Mouse (Mus musculus): ENCODE results near the gene Coro2a.
A peak's percentile ranks its signal among the peaks of the same experiment; 100 is the strongest.

The Coro2a gene

DNA sequence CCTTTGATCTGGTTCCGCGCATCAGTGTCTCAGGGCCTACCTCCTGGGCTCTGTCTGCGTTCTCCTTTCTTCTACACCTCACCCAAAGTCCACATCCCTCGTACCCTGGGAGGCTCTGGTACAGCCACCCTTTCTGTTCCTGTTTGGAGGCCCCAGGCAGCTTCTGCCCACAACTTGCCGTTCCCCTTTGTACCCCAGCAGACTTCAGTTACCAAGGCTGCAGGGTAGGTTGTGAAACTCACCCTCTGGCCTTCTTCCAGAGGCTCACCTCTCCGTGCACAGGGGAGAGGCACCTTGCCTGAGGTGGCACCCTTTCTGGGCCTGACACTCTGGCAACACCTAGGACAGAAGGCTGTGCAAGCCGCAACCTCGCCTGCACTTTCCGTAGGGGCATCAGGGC is 46.2 kb downstream of the Coro2a start:
- DNase-seq: no peak

DNA sequence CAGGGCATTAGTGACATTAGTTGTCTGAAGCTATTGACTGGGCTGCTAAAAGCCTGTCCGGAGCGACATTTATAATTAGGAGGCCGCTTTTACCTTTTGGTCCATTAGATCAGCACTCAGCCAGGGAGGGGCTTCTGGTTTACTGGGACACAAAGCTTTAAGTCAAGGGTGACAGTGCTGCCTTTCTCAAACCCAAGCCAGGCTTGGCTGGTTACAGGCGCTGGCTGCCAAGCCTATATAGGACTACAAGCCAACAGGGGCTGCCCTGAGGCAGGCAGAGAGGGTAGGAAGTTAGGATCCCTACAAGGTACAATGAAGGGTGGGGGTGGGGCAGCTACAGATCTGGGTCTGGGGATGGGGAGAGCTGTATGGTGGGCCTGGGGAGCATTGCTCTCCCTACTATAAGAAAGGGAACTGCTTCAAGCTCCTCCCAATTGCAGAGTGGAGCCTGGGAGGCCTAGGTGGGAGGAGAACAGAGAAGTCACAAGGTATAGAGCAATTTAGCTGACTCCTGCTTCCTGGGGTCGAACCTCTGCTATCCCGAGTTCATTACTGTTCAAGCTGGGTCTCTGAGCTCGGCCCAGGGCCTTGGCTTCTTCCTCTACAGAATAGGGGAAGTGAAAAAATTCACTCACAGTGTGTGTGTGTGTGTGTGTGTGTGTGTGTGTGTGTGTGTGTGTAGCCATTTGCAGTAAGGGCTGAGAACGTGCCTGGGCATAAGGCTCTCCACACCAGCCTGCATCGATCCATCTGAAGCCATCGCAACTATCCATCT is 47.5 kb downstream of the Coro2a start:
- DNase-seq: peak; percentile 58

DNA sequence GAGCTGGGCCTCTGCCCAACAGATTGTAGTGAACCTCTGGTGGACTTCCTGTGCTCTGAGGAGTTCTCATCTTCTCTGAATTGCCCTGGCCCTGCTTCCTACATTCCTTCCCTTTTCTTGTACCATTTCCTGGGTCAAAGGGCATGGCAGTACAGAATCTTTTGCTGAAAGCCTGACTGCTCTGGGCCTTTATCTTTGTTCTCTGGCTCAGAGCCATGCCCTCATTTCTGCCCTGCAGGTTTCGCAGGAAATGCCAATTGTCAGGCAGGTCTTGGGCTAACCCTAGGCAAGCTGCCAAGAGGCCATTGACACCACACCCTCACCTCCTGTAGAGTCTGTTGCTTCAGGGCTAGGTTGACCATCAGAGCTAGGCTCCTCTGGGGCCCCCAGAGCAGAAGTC is 48.1 kb downstream of the Coro2a start:
- peak; percentile 96 for DNase-seq

DNA sequence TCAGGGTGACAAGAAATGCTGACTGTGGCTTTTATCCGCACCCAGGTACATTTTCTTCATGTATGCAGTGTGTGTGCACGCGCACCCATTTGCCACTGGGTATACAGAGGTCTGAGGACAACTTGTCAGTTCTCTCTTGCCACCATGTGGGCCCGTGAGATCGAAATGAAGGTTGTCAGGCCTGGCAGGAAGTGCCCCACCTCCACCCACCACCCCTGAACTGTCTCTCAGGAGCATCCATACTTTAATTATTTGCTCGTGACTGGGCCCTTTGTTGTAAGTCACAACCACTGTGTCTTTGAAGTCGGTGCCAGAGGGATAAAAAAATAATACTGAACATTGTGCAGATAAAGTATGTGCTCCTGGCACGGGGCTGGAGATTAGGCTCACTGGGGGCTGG is 51.6 kb downstream of the Coro2a start:
- no peak for DNase-seq

DNA sequence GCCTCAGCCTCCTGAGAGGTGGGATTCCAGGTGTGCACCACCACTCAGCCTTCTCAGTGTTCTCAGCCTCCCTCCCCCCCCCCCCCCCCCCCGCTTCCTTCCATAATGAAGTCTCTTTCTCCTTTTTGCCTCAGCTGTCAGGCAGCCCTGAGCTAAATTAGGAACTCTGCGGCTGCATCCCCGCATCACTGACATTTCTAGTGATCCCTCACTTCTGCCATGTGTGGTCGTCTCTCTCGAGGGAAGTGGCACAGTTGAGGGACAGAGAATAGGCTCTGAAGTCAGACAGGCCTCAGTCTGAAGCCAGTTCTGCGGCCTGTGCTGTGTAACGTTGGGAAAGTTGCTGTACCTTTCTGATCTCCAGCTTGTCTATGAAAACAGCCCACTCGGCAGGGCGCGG is 52.0 kb downstream of the Coro2a start:
- no peak for DNase-seq

DNA sequence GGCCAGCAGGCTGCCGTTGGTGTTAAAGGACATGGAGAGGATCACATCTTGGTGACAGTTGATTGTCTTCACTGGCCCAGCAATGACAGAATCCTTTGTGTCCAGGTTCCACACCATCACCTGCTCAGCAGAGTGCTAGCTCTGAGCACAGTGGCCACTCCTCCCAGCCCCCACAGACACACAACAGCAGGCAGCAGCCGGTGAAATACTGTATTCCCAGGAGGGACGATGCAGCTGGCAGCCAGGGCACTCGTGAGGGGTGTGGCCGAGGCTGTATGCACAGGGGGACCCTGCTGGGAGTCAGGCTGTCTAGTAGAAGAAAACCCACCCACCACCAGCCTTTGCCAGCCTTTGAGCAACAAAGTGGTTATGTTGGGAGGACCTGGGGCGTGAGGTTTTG is 55.3 kb downstream of the Coro2a start:
- no peak for DNase-seq

DNA sequence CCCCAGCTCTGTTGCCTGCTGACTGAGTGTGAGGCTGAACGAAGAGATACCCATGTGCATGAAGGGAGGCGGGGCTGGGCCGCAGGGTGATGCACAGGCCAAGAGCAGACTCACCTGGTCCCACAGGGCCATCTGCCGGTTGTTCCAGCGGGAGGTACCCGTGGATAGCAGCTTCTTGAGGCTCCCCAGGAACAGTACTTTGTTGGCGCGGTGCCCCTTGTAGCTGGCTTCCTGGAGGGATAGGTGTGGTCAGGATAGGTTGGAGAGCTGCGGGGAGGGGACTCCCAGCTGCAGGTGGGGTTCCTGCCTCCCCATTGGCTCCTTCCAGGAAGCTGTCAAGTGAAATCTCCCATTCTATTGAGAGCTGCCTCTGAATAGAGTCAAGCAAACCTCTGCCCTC is 56.5 kb downstream of the Coro2a start:
- DNase-seq: peak; percentile 59

DNA sequence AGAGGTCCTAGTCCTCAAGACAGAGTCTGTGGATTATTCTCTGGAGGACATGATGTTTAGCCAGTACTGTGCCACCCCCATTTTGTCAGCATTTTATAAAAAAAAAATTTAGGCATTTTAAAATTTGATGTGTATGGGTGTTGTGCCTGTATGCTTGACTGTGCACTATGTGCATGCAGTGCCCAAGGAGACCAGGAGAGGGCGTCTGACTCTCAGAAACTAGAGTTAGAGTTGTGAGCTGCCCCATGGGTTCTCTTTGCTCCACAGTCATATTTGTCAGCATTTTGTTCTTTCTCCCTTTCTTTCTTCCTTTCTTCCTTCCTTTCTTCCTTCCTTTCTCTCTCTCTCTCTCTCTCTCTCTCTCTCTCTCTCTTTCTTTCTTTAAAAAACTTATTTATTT is 57.7 kb downstream of the Coro2a start:
- DNase-seq: no peak

DNA sequence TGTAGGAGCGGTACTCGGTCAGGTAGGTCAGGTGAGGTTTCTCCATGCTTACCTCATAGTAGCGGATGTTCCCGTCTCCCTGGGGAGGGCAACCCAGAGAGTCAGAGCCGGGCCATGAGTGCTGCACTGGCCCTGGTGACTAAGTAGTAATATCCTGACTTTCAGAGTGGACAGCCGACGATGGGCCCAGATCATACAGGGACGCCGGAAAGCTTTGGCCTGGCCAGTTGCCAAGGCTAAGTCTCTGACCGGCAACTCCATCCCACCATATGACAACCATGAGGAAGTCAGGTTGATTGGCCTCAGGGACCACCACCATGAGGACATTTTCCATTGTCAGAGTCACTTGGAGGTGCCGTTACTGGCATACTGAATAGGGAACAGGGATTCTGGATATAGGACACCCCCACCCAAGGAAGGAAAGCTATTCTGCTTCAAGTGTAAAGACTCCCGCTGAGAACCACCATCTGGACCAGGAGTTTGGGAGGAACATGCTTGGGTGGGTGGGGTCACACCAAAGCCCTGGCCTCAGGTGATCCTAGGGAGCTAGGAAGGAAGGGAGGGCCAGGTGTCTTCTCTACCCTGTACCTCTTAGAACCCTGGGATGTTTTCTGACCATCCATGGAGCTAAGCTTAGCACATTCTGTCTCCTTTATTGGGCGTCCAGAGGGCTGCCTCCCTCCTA is 58.5 kb downstream of the Coro2a start:
- peak; percentile 52 for DNase-seq

DNA sequence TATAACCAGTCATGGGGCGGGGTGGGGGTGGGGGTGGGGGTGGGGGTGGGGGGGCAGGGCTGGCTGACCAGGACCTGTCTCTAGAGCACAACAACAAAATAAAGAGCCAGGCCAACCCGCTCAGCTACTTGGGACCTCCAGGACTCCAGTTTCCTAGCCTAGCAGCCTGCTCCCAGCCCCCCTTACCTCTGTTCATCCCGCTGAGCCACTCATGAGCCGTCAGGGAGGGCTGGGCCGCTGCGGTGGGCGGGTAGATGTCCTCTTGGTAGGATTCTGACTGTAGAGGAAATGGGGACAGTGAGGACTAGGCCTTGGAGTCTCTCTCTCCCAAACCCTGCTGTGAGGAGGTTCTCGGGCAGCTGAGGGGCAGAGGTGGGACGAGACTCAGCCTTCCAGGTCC is 60.3 kb downstream of the Coro2a start:
- DNase-seq: no peak

DNA sequence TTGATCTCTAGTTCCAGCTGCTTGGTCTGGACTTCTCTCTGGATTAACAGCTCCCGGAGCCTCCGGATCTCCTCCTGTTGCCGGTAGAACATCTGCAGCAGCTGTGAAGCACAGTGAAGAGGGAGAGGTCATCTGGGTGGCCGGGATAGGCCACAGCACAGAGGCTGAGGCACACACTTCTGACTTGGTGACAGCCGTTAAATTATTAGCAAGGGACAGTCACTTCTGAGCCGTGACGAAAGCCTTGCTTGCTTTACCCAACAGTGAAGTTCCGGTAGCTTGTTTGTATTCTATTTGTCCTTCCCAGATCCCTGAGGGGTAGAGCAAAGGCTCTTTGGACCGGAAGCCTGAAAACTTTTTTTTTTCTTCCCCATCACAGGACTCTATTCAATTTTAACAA is 62.8 kb downstream of the Coro2a start:
- no peak for DNase-seq

DNA sequence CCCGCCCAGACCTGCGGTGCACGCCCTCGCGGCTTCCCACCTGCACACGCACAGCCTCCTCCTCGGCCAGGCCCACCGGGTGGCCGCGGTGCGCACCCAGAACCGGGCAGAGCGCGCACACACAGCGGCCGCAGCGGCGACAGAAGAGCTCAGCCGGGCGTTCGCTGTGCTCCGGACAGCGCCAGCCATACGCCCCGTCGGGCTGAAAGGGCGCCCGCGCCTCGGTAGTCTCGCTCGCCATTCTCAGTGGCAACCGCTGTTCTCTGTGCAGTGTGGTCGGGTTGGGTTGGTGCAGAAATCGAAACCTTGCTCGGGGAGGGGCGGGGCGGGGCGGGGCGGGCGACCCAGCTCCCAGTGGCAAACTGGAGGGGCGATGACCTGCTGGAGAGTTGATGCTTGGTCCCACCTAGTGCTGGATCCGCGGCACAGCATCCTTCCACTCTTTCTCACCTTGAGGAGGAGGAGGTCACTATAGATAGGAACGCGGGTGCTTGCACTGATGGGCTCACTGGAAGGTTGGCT is 66.1 kb downstream of the Coro2a start, which contains the start of gene Trim14:
Trim14 (minus strand) TSS at position 302 of the 522 bp plus-strand sequence.
- DNase-seq: no peak

DNA sequence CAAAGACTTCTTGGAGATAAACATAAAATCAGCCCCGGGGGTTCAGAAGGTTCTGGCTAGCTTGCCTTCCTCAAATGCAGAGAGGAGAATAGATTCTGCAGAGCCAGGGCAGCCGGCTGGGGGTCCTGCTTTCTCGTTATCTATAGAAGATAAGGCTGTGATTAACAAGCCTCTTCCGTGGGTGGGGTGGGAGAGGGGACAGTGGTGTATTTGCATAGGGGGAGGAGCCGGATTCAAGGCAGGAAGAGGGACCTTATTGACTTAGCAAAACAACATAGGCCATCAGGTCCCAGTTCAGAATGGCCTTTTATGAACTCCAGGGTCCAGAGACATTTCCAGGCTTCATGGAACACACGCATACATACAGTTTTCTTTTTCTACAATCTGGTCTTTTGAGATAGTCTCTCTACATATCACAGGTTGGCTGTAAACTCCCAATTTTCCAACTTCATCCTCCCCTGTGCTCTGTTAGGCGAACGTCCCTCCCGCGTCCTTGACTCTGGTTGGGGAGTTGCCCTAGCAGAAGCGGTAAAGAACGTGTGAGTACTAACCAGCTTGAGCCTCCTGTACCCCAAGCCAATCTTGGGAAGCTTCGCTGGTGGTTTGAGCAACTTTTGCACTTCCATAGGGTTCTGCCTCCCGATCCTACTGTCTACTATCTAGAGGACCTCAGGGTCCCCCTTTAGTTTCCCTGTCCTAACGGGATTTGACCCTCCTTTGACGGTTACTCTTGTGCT is 66.7 kb downstream of the Coro2a start:
- DNase-seq: no peak

DNA sequence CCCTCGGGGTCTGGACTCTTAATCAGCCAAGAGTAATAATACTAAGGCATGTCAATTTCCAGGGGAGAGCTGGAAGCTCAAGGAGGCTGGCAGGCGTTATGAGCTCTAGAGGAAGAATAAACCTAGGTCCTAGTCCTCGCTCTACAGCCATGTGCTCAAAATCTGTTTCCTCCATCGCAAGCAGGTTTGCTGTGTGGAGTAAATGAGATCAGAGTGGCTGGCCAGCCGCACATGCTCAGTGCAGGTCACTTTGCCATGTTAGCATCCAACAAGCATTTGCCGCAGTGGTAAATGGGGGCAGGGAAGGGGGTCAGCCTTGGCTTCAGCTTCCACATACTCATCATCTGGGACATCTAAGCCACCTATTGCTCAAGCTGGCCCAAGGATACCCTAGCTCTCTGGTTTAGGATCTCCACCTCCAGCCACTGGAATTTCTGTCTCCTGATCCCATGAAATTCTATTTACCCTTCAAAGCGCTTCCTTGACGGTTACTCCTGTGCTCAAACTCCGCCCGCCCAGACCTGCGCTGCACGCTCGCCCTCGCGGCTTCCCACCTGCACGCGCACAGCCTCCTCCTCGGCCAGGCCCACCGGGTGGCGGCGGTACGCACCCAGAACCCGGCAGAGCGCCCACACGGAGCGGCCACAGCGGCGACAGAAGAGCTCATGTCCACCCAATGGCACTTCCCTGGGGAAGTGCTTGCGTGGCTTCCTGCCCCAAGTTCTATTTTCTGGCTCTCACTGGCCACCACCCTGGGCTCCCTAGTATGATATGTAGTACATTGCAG is 67.9 kb downstream of the Coro2a start:
- DNase-seq: no peak

DNA sequence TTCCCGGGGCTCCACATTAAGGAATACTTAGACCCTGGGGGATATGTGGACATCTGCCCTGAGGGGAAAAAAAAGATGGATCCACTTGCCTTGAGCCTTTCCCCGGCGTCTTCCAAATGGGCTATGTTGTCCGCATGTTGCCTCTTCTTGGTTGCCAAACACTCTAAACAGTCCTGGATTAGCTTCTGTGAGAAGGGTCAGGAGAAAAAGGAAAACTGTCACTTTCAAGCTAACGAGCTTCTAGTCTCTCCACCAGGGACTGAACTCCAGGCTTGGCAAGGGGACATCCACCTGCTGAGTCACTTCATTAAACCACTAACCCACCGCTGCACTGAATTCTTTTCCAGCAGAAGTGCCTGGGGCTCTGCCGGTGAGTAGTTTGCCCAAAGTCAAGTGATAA is 69.1 kb downstream of the Coro2a start:
- DNase-seq: no peak

DNA sequence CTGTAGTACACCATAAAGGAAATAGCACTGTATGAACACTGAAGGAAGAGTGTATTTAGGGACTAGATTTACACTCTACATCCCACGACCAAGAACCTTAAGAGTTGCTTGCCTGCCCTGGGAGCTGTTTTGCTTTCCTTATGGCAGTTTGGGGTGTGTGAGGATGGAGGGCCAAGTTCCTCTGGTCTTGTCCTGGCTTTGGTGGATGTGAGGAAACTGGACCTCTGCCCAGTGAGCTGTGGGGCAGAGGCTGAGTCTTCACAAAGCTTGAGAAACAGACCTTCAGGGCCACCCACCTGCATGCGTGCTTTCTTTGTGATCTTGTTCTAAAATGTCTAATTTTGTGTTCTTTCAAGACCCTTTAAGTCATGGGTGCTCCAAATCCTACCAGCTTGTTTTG is 69.5 kb downstream of the Coro2a start:
- no peak for DNase-seq

DNA sequence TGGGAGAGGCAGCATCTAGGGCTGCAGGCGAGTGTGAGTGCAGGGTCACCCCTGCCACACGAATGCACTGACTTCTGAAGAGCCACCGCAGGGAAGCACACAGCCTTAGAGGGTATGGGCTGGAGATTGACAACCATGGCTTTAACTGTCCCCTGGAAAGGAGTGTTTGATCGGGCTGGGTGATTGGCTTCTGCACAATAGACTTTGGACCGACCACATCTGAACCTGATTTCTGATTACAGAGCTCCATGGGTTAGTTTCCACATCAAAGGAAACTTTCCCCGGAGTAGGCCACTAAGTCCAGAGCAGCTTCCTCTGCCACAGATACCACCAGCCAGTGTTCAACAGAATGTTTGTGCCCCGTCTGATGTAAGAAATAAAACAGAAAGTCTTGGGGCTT is 72.3 kb downstream of the Coro2a start:
- no peak for DNase-seq

DNA sequence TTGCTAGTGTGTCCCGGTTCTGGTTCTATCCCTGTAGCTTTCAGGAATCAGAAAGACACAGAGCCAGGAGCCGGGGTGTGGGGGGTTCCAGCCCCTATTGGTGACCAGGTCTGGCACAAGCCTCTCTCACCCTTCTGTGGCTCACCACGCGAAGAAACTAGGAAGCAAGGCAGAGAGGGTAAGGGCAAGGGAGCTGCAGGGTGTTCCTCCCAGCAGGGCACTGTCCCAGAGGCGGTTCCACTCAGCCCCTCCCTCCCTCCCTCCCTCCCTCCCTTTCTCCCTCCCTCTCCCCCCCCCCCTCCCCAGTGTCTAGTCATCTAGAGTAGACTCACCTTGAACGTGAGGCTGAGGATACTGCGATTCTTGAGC is 74.5 kb downstream of the Coro2a start:
- no peak for DNase-seq

DNA sequence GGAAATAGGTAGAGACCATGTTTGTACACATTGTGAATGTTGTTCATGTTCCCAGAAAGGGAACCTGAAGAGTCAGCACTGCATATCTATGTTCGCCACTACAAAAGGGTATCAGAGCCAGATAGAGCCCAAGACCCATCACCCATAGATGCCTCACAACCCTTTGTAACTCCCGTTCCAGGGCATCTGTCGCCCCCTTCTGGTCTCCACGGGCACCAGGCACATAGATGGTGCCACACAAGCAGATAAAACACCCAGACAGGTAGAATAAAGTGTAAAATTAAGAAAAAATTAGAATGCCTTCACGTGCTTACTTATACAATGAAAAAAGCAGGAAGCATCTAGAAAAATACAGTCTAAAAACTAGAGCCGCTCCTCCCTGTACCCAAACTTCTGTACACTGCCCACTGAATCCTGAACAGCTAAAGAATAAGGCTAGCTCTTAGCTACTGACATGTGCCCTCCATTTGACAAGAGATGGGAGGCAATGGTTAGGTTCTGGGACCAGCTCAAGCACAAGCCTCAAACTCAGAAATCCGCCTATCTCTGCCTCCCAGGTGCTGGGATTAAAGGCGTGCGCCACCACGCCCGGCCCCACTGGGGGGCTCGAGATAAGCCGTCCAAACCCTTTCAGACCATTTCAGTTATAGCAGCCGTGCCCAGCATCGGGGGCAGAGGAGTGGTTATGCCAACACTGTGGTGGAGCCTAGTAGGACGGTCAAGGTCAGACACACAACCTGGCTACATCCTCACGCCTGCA is 75.0 kb downstream of the Coro2a start:
- DNase-seq: no peak

DNA sequence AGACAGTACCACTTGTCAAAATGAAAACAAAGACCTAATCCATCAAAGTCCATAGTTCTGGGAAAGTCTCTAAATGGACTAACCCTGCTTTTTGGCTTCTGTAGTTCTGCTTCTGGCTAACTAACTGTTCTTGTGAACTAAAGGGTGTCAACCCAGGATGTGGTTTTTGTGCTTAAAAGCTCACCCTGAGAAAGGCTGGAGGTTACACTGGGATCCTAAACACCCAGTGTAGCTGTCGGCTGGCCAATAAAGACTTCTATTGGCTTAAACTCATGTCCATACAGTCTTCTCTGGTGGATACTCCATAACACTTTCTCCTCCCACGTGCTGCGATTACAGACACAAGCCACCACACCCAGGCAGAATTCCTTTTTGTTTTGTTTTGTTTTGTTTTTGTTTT is 75.8 kb downstream of the Coro2a start:
- no peak for DNase-seq

DNA sequence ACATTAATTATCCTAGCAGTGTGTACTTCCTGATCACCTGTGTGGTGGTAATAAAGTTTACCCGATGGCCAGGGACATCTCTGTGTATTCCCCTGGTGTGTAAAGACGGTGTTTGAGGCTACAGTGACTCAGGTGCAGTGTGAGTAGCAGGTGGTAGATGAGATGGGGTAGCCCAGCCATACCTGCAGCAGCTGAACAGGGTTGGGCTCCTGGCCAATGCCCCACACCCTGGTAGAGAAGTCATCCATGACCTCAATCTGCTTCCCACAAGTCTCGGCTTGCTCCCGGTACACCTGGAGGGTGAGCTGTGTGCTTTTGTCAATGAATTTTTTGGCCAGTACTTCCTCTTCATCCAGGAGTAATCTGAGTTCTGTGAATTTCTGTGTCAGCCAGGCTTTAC is 78.7 kb downstream of the Coro2a start:
- DNase-seq: no peak

DNA sequence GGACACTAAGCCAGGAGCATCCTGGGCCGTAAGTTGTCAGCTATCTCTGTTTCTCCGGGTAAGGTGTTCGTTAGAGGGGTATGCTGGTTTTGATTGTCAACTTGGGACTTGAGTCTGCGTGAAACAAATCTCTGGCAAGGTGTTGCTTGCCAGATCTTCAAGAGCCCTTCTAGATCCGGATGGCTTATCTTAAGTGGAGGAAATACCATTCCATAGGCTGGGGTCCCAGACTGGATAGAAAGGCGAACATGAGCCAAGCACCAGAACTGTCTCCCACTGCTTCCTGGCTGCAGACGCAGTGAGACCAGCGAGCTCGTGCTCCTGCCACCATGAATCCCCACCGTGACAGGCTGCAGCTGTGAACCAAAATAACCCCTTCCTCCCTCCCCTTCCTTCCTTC is 80.5 kb downstream of the Coro2a start:
- no peak for DNase-seq
